Comparison of ENCODE assay signal across 8 mouse cellular contexts in genomic region chr19:57655083-57655482, GRCm38 (mm10). TPM values are rescaled to one million over a fixed set of nuclear protein-coding genes. Genes with fewer than 3 reads are reported as not detected.
DNase-seq lines count a peak whose midpoint lies in the region; ATAC-seq lines count a peak whose summit lies in the region.

No protein-coding gene starts in this region.

- H3K9me3 ChIP-seq in forebrain, embryonic 12.5 days, result no peaks in the 10 kb centered on the region

- no peak overlapping the region for H3K4me3 ChIP-seq in forebrain, embryonic 12.5 days (replicated peaks)

- 75% methylated on average over 2 of the region's 2 CpGs for WGBS in forebrain, embryonic 12.5 days

- peaks cover 9% of the 10 kb centered on the region for H3K36me3 ChIP-seq in forebrain, embryonic 12.5 days (replicated peaks)

- no peak overlapping the region for H3K4me2 ChIP-seq in forebrain, embryonic 12.5 days

- no peak overlapping the region for H3K27ac ChIP-seq in forebrain, embryonic 12.5 days

- DNase-seq in heart, adult 11 months, result peak; percentile 69
- DNase-seq in heart, postnatal 25 days (ENCODE audit: low spot score), result no peak
- DNase-seq in thymus, postnatal 0 days (ENCODE audit: low spot score), result peak; percentile 56
- DNase-seq in thymus, adult 18-20 months, result no peak
- DNase-seq in cerebellum, postnatal 36 days, result peak; percentile 54 to 63
- peak; percentile 80 for DNase-seq in kidney, postnatal 10 days

- no peaks in the 10 kb centered on the region for H3K4me1 ChIP-seq in forebrain, embryonic 12.5 days

- H3K9ac ChIP-seq in forebrain, embryonic 12.5 days, result no peak overlapping the region

- intact Hi-C loops in heart, postnatal 25 days (cut with DNase I), result loop anchor here (2.0 to 5.0 kb wide), 2 partner anchors 814 to 972 kb away; no protein-coding TSS in a partner anchor

- 0 out of 2 replicates have a peak, but pooled peaks have one; percentile 57 for ATAC-seq in megakaryocyte-erythroid progenitor cell, adult 5-6 weeks (replicated peaks; ENCODE audit: low FRiP score, low TSS enrichment, poor library complexity, severe bottlenecking)
- ATAC-seq in forebrain, embryonic 12.5 days (ENCODE audit: low FRiP score), result no peak

- H3K27me3 ChIP-seq in forebrain, embryonic 12.5 days, result no peaks in the 10 kb centered on the region

RNA-seq across cellular contexts. Expression of gene Atrnl1, which starts 44.2 kb away (rescaled TPM):
- 10 to 100 TPM; 13.8 to 16.1 TPM for total RNA-seq in heart, postnatal 25 days (2021)
- 2.4 and 3.0 TPM in 2 replicates for polyA plus RNA-seq in thymus, postnatal 0 days (2015; fragmentation: Nextera tagmentation; extraction: Ambion mirVana)
- total RNA-seq in megakaryocyte-erythroid progenitor cell, adult 5-6 weeks (2014; fragmentation: Nextera tagmentation), result 1.7 and 3.5 TPM in 2 replicates
- total RNA-seq in megakaryocyte-erythroid progenitor cell, adult 5-6 weeks (2017), result 1.4 and 2.4 TPM in 2 replicates
- polyA plus RNA-seq in forebrain, embryonic 12.5 days (2016; fragmentation: Nextera tagmentation; extraction: Ambion mirVana), result 7.6 and 7.8 TPM in 2 replicates

Comparison
In these comparisons a context has a peak if more than half of its experiments do, and no peak if none do; other contexts are left out.
1. DNase-seq: peak in heart, adult 11 months (single experiment), thymus, postnatal 0 days (single experiment), cerebellum, postnatal 36 days (2 of 2) and kidney, postnatal 10 days (single experiment); none in heart, postnatal 25 days (single experiment) and thymus, adult 18-20 months (0 of 2).